Mouse (Mus musculus) neural tube, embryonic 14.5 days (tissue): ENCODE data around the gene Kcnh4. TPM values are rescaled to one million over a fixed set of nuclear protein-coding genes. Genes with fewer than 3 reads are reported as not detected.

Source experiments
- ATAC-seq: fragments of 200-750 bp; cut with Nextera tagmentation; 2 replicates; pipeline ENCODE4 v1.8.0; 2017; ENCODE audit warnings: low read depth, mild to moderate bottlenecking, moderate TSS enrichment, moderate library complexity
- H3K27ac ChIP-seq: fragments of 300-500 bp; sonication (generic); 2 replicates; pipeline ENCODE4 v1.5.1; 2014; ENCODE audit warnings: low read depth, mild to moderate bottlenecking, control low read depth, low read length, moderate library complexity, mixed read lengths
- H3K27me3 ChIP-seq: fragments of 300-500 bp; sonication (generic); 2 replicates; pipeline ENCODE4 v1.6.1; 2014; ENCODE audit warnings: low read length; ENCODE audit not compliant: control insufficient read depth, insufficient read depth
- H3K36me3 ChIP-seq: fragments of 300-500 bp; sonication (generic); 2 replicates; pipeline ENCODE4 v1.6.1; 2014; ENCODE audit warnings: low read length, mixed read lengths; ENCODE audit not compliant: control insufficient read depth, insufficient read depth
- H3K4me1 ChIP-seq: fragments of 300-500 bp; sonication (generic); 2 replicates; pipeline ENCODE4 v1.6.1; 2014; ENCODE audit warnings: low read length; ENCODE audit not compliant: control insufficient read depth, insufficient read depth
- H3K4me2 ChIP-seq: fragments of 300-500 bp; sonication (generic); 2 replicates; pipeline ENCODE4 v1.6.1; 2014; ENCODE audit warnings: mild to moderate bottlenecking, low read depth, low read length, control low read depth
- H3K4me3 ChIP-seq: fragments of 300-500 bp; sonication (generic); 2 replicates; pipeline ENCODE4 v1.5.1; 2014; ENCODE audit warnings: low read depth, low read length, control low read depth, mixed read lengths
- H3K9ac ChIP-seq: fragments of 300-500 bp; sonication (generic); replicated peaks from 2 replicates; pipeline ENCODE4 v1.6.1; 2014; ENCODE audit warnings: low read depth, mild to moderate bottlenecking, control low read depth, low read length, mixed read lengths
- H3K9me3 ChIP-seq: fragments of 300-500 bp; sonication (generic); 2 replicates; pipeline ENCODE4 v1.6.1; 2016; ENCODE audit warnings: low read length; ENCODE audit not compliant: control insufficient read depth
- WGBS: fragments of 180-500 bp; shearing (Covaris S2); extraction: QIAGEN DNeasy Blood & Tissue Kit; methylation state at CpG from one replicate; pipeline ENCODE4 v1.1.7; 2014; 5-methylcytosine and 5-hydroxymethylcytosine counted together
- polyA plus RNA-seq: library from polyadenylated mRNA; unstranded; fragments of >200 nt; fragmentation: Nextera tagmentation; extraction: Ambion mirVana; gene quantifications from 2 replicates; pipeline ENCODE4 v1.2.1, GENCODE M21; 2014

Kcnh4 gene
- polyA plus RNA-seq, 1 experiment from 2014 or later = 10.1 TPM

DNA sequence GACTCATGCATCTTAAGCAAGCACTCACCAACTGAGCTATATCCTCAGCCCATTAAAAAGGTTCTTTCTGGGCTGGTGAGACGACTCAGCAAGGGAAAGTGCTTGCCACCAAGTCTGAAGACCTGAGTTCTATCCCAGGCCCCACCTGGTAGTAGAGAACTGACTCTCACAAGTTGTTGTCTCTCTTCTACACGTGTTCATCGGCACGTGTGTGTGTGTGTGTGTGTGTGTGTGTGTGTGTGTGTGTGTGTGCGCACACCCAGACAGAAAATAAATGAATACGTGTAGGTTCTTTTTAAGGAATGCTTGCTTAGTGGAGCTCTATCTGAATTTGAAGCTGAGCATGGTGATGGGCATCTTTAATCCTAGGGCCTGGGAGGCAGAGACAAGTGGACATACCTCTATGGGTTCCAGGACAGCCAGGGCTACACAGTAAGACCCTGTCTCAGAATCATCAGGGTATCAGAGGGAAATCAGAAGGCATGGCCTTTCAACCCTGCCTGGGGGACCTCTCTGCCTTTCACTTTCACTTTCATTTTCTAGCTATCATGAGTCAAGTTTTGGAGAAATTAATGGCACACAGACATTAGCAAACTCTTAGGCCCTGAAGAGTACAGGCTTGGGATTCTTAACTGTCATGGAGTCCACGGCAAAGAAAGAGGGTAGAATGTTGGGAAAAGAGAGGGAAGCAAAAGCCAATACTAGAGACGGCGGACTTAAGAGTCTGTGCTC is 24.4 kb downstream of the Kcnh4 start:
- H3K9me3 ChIP-seq = no peaks in the 10 kb centered on the region
- ATAC-seq = no peak
- no peak overlapping the region for H3K4me3 ChIP-seq
- H3K9ac ChIP-seq = no peak overlapping the region
- peak overlapping the region; percentile 1; the same call in 1 of the 2 replicates for H3K4me2 ChIP-seq
- WGBS = 95% methylated on average over 9 of the region's 9 CpGs
- H3K36me3 ChIP-seq = no peaks in the 10 kb centered on the region
- peaks cover 17% of the 10 kb centered on the region for H3K4me1 ChIP-seq
- H3K27ac ChIP-seq = no peak overlapping the region
- H3K27me3 ChIP-seq = no peaks in the 10 kb centered on the region

DNA sequence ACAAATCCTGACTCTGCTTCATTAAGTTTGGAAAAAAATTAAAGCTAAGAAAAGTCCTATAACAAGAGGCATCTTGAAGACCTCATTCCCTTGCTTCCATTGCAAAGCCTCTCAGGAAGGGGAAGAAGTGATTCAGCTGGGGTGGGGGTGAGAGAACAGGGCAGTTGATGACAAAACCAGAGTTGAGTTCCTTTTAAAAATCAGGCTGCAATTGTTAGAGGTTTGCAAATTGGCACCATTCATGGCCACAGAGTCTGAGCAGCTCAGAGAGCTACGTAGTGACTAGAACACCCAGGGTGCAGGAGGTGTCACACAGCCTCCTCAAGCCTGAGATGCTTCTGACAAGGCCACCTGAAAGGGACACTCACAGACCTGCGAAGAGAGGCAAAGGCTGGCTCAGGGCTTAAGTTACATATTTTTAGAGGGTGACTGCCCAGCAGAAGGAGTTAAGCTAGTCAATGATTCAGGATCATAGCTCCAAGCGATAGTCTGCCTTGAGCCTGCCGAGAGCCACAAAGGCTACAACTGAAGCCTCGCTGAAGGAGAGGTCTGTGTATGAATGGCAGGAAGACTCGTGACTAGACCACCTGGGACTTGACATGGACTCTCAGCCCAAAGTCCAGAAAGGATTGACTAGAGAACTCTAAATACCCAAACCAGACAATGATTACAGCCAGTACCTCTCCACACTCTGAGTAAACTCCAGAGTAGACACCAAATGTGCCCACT is 29.1 kb downstream of the Kcnh4 start:
- no peaks in the 10 kb centered on the region for H3K9me3 ChIP-seq
- no peak overlapping the region for H3K9ac ChIP-seq
- 91% methylated on average over 6 of the region's 6 CpGs for WGBS
- no peak overlapping the region for H3K27ac ChIP-seq
- no peak overlapping the region for H3K4me3 ChIP-seq
- no peaks in the 10 kb centered on the region for H3K27me3 ChIP-seq
- H3K4me1 ChIP-seq = no peaks in the 10 kb centered on the region
- H3K4me2 ChIP-seq = no peak overlapping the region
- H3K36me3 ChIP-seq = 0 out of 2 replicates have a peak, but pooled peaks cover 3% of the 10 kb centered on the region
- ATAC-seq = no peak

DNA sequence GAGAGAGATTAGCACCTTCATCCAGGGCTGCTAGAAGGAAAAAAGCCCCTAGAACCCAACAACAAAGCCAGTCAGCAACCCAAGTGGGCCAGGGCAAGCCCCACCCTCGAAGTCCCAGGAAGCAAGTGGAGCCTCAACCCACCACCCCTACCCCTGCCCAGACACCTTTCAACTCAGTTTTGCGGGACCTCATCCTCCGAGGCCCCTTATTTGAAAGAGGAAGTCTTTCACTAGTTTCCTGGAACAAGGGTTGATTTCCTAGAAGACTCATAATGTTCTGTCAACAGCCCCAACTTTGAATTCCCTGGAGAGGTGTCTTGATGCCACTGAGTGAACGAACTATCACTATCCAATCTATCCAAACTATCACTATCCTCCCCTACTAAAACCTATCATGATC is 29.8 kb downstream of the Kcnh4 start:
- 0 out of 2 replicates have a peak, but pooled peaks cover 3% of the 10 kb centered on the region for H3K36me3 ChIP-seq
- no peak overlapping the region for H3K9ac ChIP-seq
- H3K4me2 ChIP-seq = no peak overlapping the region
- no peak for ATAC-seq
- no peak overlapping the region for H3K27ac ChIP-seq
- H3K4me3 ChIP-seq = no peak overlapping the region
- no peaks in the 10 kb centered on the region for H3K27me3 ChIP-seq
- 94% methylated on average over 4 of the region's 4 CpGs for WGBS
- H3K9me3 ChIP-seq = no peaks in the 10 kb centered on the region
- no peaks in the 10 kb centered on the region for H3K4me1 ChIP-seq

DNA sequence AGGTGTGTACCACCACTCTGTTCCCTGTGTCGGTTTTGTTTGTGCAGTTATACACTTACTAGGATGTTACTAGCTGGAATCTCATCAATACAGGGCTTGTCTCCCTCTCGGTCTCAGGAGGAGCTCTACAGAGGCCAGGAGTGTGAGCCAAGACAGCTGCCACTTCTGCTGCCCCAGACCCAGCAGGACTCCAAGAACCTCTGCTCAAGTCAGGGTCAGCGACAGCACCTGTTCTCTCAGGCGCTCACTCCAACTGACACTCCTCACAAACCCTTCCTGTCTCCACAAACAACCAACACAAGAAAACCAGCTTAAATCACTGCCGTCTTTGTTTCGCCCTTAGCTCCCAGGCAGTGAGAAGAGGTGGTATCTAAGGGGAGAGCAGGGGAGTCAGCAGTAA is 31.1 kb downstream of the Kcnh4 start:
- Histone ChIP-seq H3K9me3 (no peaks in the 10 kb centered on the region), H3K4me1 (no peaks in the 10 kb centered on the region), H3K9ac (no peak overlapping the region), H3K4me2 (no peak overlapping the region), H3K27ac (no peak overlapping the region), H3K27me3 (no peaks in the 10 kb centered on the region), H3K36me3 (0 out of 2 replicates have a peak, but pooled peaks cover 3% of the 10 kb centered on the region), H3K4me3 (no peak overlapping the region)
- ATAC-seq = no peak
- 82% methylated on average over 6 of the region's 6 CpGs for WGBS

DNA sequence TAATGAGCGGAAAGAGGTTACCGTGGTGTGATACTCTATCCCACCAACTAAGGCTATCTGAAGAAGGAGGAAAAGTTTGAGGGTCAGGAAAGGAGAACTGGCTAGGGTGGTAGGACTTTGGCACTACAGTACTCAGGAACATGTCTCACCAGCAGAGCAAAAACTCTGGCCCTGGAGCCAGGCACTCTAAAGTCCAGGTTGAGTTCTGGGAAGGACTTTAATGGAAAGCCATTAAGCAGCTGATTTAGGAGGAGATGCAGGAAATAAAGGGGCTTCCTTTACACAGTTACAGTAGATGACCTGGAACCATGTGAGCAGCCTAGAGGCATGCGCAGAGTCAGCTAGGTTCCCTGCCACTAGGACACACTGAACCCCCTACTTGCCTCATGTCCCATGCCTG is 32.5 kb downstream of the Kcnh4 start:
- H3K9me3 ChIP-seq = no peaks in the 10 kb centered on the region
- 93% methylated on average over 3 of the region's 3 CpGs for WGBS
- no peaks in the 10 kb centered on the region; the same call in 1 of the 2 replicates for H3K4me1 ChIP-seq
- no peak overlapping the region for H3K4me2 ChIP-seq
- H3K27me3 ChIP-seq = no peaks in the 10 kb centered on the region
- no peak overlapping the region for H3K4me3 ChIP-seq
- no peak for ATAC-seq
- 0 out of 2 replicates have a peak, but pooled peaks cover 3% of the 10 kb centered on the region for H3K36me3 ChIP-seq
- no peak overlapping the region for H3K9ac ChIP-seq
- no peak overlapping the region for H3K27ac ChIP-seq

DNA sequence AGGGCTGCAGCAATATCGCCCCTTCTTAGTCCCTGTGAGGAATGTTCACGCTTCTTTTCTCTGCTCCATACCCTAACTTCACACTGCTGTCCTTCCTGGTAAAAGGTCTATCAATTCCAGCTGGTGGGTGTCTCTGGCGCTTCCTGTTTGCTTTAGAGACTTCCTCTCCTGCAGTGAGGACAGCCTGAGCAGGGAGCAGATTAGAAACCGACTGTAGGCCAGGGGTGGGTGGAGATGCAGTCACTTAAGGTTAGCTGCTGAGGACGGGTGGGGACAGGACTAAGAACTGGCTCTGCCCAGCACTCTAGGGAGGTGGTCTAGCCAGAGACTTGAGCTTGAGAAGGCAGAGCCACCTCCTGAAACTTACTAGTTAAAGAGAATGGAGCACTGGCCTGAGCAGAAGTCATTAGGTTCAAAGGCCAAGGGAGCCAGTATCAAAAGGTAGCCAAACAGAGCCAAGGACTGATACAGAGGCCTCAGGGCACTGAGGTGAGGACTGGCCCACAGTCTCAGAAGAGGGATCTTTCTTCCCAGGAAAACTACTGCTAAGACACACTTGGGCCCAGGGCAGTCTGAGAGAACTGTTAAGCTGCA is 34.7 kb downstream of the Kcnh4 start:
- Histone ChIP-seq H3K4me2 (no peak overlapping the region), H3K9me3 (no peaks in the 10 kb centered on the region), H3K9ac (no peak overlapping the region), H3K4me1 (no peaks in the 10 kb centered on the region; the same call in 1 of the 2 replicates), H3K27ac (no peak overlapping the region), H3K4me3 (no peak overlapping the region), H3K36me3 (0 out of 2 replicates have a peak, but pooled peaks cover 3% of the 10 kb centered on the region), H3K27me3 (no peaks in the 10 kb centered on the region)
- WGBS = 56% methylated on average over 5 of the region's 5 CpGs
- no peak for ATAC-seq

DNA sequence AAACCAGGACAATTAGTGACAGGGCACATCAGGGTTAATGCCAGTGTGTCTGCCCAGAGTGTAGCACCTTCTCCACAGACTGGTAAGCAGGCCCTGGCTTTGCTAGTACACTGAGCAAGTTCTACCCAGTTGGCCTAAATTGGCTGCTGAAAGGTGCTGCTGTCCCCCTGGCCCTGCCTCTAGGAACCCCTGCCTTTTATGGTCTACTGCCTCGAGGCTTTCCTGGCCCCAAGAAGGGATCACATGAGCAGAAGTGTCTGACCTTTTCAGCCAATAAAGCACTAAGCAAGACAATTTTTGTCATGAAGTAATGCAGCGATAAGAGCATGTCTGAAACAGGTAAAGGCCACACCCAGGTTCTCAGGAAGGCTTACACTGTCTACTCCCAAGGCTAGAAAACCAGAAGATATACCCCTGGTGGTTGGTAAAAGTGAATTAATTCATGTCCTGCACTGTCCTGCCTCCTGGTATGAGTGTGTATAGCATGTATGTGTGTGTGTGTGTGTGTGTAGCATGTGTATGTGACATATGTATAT is 37.2 kb downstream of the Kcnh4 start:
- Histone ChIP-seq H3K4me1 (no peaks in the 10 kb centered on the region; the same call in 1 of the 2 replicates), H3K9ac (no peak overlapping the region), H3K9me3 (no peaks in the 10 kb centered on the region), H3K4me3 (no peak overlapping the region), H3K27me3 (no peaks in the 10 kb centered on the region), H3K27ac (no peak overlapping the region), H3K36me3 (peaks cover 14% of the 10 kb centered on the region), H3K4me2 (no peak overlapping the region)
- 55% methylated on average over 2 of the region's 2 CpGs for whole genome bisulfite sequencing
- no peak for ATAC-seq

DNA sequence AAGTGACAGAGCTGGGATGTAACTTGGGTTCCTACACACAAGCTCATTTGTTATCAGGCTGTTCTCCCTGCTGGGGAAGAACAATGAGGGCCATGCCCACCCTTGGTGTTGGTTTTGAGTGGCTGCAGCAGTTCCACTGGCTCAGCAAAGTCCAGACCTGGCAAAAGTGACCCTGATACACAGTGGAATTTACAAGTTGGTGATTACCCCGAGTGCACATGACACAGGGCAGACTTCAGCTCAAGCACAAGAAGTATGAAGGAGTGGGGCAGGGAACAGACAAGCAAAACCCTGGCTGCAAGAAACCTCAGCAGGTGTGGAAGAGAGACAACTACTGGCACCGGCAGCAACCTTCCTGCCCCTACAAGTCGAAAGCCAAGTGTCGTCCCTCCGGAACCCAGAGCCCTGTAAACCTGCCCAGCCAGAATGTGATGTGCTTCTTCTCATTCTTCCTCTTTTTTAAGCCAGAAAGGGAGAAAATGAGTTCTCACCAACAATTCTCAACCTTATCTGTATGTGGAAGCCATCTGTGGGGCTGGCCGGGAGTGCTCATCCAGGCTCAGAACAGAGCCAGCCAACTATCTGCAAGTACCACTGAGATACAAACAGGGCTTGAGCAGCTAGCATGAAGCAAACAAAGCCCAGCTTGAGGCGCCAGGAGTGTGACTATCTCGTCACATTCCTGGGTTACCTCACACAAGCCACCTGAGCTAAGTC is 37.8 kb downstream of the Kcnh4 start:
- Histone ChIP-seq H3K4me3 (no peak overlapping the region), H3K4me2 (no peak overlapping the region), H3K27me3 (no peaks in the 10 kb centered on the region), H3K4me1 (no peaks in the 10 kb centered on the region; the same call in 1 of the 2 replicates), H3K36me3 (peaks cover 16% of the 10 kb centered on the region), H3K9me3 (no peaks in the 10 kb centered on the region), H3K9ac (no peak overlapping the region), H3K27ac (no peak overlapping the region)
- ATAC-seq = no peak
- 71% methylated on average over 8 of the region's 8 CpGs for WGBS
